Mouse (Mus musculus): ENCODE measurements at regions not wholly inside any gene's neighbourhood (a gene's known extent, or its start where the extent isn't known, plus 50 kb on each side); places are given as distances from the start of the nearest gene placed in this dataset.

DNA sequence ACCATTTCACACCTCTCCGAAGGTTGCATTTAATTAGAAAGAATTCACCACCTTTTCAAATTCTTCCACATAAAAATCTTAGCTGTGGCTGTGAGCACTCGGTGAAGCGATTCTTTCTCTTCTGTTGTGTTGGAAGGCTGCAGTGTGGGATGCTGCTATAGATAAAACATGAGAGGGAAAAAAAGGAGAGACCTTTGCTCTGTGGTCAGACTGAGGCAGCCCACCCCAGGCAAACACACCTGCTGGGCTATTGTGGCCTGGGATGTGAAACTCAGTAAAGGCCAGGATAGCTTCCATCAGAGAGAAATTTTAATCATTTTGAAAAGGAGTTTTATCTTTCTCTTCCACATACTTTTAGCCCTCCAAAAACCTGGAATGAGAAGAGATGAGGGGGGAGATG lies 625.3 kb upstream of the Akr1e1 start:
- H3K4me3 ChIP-seq (replicated peaks) = no peak overlapping the region
- no peak overlapping the region for H3K27ac ChIP-seq
- no peaks in the 10 kb centered on the region for H3K4me1 ChIP-seq
- ATAC-seq (ENCODE audit: insufficient read depth, low FRiP score, low read depth) = no peak
- no peak overlapping the region for H3K4me2 ChIP-seq
- WGBS = 77% methylated on average over 3 of the region's 3 CpGs
- no peaks in the 10 kb centered on the region for H3K9me3 ChIP-seq
- H3K9ac ChIP-seq = no peak overlapping the region
- H3K36me3 ChIP-seq = no peaks in the 10 kb centered on the region
- H3K27me3 ChIP-seq (replicated peaks) = no peaks in the 10 kb centered on the region

DNA sequence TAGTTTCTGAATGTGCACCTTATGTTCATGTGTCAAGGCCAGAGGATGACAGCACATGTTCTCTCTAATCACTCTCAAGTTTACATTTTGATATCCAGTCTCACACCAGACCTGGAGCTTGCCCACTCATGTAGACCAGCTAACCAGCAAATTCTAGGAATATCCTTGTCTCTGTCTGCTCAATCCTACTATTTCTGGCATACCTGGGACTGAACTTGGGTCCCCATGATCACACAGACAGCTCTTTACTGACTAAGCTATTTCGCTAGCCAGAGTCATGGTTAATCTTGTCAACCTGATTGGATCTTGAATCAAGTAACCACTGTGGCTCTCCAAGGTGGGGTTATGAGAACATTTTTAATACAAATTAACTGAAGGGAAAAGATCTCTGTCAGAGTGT lies 625.9 kb upstream of the Klf6 start:
- H3K36me3 ChIP-seq = no peaks in the 10 kb centered on the region
- no peaks in the 10 kb centered on the region for H3K27me3 ChIP-seq (replicated peaks)
- 98% methylated on average over 1 of the region's 1 CpGs for WGBS
- ATAC-seq (ENCODE audit: insufficient read depth, low FRiP score, low read depth) = no peak
- H3K9ac ChIP-seq = no peak overlapping the region
- H3K4me1 ChIP-seq = no peaks in the 10 kb centered on the region
- no peaks in the 10 kb centered on the region for H3K9me3 ChIP-seq
- H3K4me2 ChIP-seq = no peak overlapping the region
- no peak overlapping the region for H3K4me3 ChIP-seq (replicated peaks)
- no peak overlapping the region for H3K27ac ChIP-seq

DNA sequence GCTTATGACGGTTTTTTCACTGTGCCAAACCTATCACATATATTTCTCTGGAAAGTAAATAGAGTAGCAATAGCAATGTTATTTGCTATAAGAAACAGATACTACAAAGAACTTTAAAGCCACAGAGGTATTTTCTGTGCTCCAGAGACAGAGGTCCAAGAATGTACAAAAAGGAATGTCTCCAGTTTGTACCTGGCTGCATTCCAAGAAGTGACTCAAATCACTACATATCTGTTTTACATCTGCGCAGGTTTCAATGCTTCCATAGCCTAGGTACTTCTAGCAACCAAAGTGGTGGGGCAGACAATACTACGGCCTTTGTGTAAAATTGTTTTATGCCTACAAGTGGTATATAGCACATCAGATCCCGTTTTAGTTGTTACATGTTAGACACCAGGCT lies 620.7 kb upstream of the Klf6 start:
- H3K27me3 ChIP-seq (replicated peaks) = no peaks in the 10 kb centered on the region
- ATAC-seq (ENCODE audit: insufficient read depth, low FRiP score, low read depth) = no peak
- no peaks in the 10 kb centered on the region for H3K36me3 ChIP-seq
- H3K9me3 ChIP-seq = no peaks in the 10 kb centered on the region
- H3K4me3 ChIP-seq (replicated peaks) = no peak overlapping the region
- 56% methylated on average over 4 of the region's 4 CpGs for WGBS
- no peak overlapping the region for H3K27ac ChIP-seq
- H3K4me1 ChIP-seq = no peaks in the 10 kb centered on the region
- no peak overlapping the region for H3K9ac ChIP-seq
- no peak overlapping the region for H3K4me2 ChIP-seq

DNA sequence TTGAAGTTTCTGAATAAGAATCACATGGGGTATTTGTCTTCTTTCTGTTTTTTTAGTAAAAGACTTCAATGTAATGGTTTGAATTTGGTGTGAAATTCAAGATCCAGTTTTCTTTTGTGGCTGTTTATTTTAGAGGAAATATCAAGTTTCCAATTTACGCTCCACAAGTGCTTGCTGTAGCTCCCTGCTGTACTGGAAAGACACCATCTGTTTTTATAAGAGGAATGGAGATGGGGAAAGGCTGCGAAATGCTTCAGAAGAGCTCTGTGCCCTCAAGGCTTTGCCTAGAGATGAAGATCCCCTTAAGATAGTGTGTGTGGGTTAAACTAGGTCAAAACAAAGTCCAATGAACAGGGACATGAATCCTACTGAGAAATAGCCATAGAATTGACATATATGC lies 618.5 kb upstream of the Klf6 start:
- no peaks in the 10 kb centered on the region for H3K9me3 ChIP-seq
- no peak overlapping the region for H3K9ac ChIP-seq
- H3K4me3 ChIP-seq (replicated peaks) = no peak overlapping the region
- H3K4me2 ChIP-seq = no peak overlapping the region
- H3K27ac ChIP-seq = no peak overlapping the region
- H3K4me1 ChIP-seq = no peaks in the 10 kb centered on the region
- 43% methylated on average over 2 of the region's 2 CpGs for WGBS
- H3K27me3 ChIP-seq (replicated peaks) = no peaks in the 10 kb centered on the region
- no peaks in the 10 kb centered on the region for H3K36me3 ChIP-seq
- ATAC-seq (ENCODE audit: insufficient read depth, low FRiP score, low read depth) = no peak

DNA sequence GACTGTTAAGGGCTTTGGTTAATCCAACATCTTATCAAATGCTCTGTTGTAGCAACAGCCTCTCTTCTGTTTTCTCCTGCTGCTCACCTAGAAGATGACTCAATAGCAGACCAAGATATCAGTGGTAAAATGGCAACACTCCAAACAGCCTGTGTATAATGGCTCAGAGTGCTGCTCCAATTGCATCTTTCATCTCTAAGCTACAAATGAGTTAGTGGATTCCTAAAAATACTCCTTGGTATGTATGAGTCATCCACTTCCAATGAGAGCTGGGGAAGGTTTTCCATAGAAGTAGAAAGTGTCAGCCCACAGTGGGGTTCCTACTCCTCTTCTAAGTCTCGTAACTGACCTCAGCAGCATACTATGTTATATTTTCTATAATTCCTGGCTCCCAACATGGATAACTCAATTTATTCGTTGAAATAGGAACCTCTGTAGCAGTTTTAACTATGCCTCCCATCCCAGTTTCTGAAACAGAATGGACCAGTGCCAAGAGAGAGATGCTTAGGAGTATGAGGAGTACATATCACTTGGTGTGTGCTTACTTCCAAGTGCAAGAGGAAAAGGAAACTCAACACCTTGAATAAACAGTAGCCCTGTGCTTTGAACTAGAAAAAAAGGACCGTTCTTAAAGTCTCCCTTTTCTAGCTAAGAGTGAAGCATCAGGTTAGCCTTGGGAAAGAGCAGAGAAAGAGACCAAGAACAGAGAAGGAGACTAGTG lies 612.5 kb upstream of the Klf6 start:
- H3K4me2 ChIP-seq = no peak overlapping the region
- WGBS = 46% methylated on average over 3 of the region's 3 CpGs
- no peak overlapping the region for H3K27ac ChIP-seq
- H3K9ac ChIP-seq = no peak overlapping the region
- no peaks in the 10 kb centered on the region for H3K27me3 ChIP-seq (replicated peaks)
- H3K36me3 ChIP-seq = no peaks in the 10 kb centered on the region
- ATAC-seq (ENCODE audit: insufficient read depth, low FRiP score, low read depth) = peak; percentile 47; the same call in 1 of the 2 replicates
- H3K4me1 ChIP-seq = no peaks in the 10 kb centered on the region
- H3K9me3 ChIP-seq = no peaks in the 10 kb centered on the region
- no peak overlapping the region for H3K4me3 ChIP-seq (replicated peaks)

DNA sequence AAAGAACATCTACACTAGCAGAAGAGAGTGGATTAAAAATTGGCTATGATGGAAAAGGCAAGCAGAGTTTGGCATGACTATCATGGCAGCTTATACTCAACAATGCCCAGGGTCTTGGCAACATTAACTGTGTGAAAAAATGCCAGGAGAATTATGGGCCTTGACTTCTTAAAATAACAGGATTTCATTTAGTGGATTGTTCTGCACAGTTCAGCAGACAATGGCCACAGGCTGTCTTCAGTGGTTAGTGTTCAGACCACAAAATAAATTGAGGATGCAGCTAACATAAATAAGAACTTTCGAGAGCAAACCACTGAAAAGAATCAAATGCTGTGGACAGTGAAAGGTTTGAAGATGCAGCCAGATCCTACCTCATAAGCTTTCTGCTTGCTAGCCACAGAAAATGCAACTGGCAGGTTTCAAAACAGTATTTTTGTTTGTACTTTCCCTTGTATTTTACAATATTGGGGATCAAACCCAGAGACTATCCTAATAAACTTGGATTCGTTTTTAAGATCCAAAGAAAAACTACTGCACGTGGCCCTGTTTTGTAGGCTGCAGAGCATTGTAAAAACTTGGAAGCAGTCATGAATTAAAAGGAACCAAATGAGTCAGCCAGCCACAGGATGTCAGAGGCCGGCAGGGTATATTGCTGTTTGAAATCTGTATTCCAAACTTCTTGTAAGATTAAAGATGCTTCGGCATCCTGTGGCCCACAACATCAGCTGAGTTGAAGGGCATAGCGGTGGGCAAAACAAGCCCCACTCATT lies 603.2 kb upstream of the Klf6 start:
- ATAC-seq (ENCODE audit: insufficient read depth, low FRiP score, low read depth) = no peak
- 66% methylated on average over 6 of the region's 6 CpGs for WGBS
- H3K9me3 ChIP-seq = no peaks in the 10 kb centered on the region

DNA sequence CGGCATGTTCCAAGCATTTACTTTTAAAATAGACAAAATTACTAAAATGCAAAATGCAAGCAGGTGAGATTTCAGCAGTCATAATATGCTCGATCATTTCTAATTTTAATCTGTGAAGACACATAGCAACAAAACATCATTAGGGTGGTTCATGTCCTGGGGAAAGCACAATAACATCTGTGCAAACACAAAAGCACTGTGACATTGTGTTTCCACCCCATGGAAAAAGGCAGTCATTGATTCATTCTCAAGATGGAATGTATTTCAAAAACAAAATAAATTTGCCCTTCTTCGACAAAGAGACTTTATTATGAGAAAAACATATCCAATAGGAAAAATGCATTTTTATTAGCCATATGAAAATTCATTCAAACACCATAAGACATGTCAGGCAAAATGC lies 601.5 kb upstream of the Klf6 start:
- 82% methylated on average over 3 of the region's 3 CpGs for WGBS
- Histone ChIP-seq H3K27me3 (replicated peaks) (no peaks in the 10 kb centered on the region), H3K4me2 (no peak overlapping the region), H3K4me3 (replicated peaks) (no peak overlapping the region), H3K27ac (no peak overlapping the region), H3K9ac (no peak overlapping the region), H3K4me1 (no peaks in the 10 kb centered on the region), H3K36me3 (no peaks in the 10 kb centered on the region), H3K9me3 (no peaks in the 10 kb centered on the region)
- ATAC-seq (ENCODE audit: insufficient read depth, low FRiP score, low read depth) = no peak

More for the DNA sequence above, 603.2 kb upstream of the Klf6 start:
- no peak overlapping the region for H3K27ac ChIP-seq
- no peak overlapping the region for H3K9ac ChIP-seq
- no peaks in the 10 kb centered on the region for H3K27me3 ChIP-seq (replicated peaks)
- no peaks in the 10 kb centered on the region for H3K36me3 ChIP-seq
- H3K4me1 ChIP-seq = no peaks in the 10 kb centered on the region
- H3K4me3 ChIP-seq (replicated peaks) = no peak overlapping the region
- no peak overlapping the region for H3K4me2 ChIP-seq

DNA sequence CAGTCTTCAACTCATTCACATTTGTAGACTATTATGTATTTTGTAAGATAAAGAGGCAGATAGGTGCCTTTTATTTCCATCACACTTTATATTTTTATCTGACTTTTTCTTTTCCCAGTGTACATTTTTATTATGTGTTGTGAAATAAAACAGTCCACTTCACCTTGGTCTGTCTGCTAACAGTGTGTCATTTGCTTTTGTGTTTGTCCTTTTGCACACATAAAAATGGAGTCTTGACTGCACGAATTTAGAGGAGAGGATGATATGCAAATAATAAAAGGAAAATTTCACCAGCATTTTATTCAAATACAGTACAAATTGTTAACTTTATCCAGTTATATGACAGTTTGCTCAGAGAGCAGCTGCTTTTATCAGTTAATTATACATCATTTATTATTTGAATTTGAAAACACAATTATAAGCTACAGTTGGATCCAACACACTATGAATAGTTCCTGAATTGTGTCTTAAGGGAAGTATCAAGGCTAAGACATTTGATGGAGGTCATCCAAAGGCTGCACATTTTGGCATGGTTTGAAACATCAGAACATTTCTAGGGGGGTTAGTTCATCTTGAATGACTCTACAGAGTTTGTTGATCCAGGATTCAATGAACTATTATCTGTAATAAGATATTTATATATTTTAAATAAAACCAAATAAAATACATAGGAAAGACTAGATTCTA lies 588.6 kb upstream of the Klf6 start:
- Histone ChIP-seq H3K4me1 (no peaks in the 10 kb centered on the region), H3K4me2 (no peak overlapping the region), H3K27ac (no peak overlapping the region), H3K9me3 (no peaks in the 10 kb centered on the region), H3K4me3 (replicated peaks) (no peak overlapping the region), H3K9ac (no peak overlapping the region), H3K36me3 (no peaks in the 10 kb centered on the region), H3K27me3 (replicated peaks) (no peaks in the 10 kb centered on the region)
- WGBS = 49% methylated on average over 1 of the region's 1 CpGs
- no peak for ATAC-seq (ENCODE audit: insufficient read depth, low FRiP score, low read depth)

DNA sequence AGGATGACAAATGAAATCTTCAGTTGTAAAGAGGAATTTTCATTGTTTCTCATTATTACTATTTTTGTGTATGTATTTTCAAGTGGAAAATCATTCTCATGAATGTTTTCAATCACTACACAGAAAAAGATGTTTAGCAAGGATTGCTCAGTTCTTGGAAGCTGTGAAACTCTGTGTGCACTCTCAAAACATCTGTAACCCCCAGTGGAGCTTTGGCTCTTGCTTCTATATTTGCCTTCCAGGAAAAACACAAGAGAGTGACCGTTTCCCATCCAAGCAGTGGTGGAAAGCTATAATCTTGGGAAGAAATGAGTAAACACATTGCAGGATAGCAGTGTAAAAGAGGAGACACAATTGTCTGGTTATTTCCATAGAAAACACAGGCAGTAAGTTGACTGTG lies 584.7 kb upstream of the Klf6 start:
- no peak for ATAC-seq (ENCODE audit: insufficient read depth, low FRiP score, low read depth)
- Histone ChIP-seq H3K9ac (no peak overlapping the region), H3K9me3 (no peaks in the 10 kb centered on the region), H3K27me3 (replicated peaks) (no peaks in the 10 kb centered on the region), H3K36me3 (no peaks in the 10 kb centered on the region), H3K4me2 (no peak overlapping the region), H3K4me1 (no peaks in the 10 kb centered on the region), H3K27ac (no peak overlapping the region), H3K4me3 (replicated peaks) (no peak overlapping the region)
- 65% methylated on average over 1 of the region's 1 CpGs for WGBS

DNA sequence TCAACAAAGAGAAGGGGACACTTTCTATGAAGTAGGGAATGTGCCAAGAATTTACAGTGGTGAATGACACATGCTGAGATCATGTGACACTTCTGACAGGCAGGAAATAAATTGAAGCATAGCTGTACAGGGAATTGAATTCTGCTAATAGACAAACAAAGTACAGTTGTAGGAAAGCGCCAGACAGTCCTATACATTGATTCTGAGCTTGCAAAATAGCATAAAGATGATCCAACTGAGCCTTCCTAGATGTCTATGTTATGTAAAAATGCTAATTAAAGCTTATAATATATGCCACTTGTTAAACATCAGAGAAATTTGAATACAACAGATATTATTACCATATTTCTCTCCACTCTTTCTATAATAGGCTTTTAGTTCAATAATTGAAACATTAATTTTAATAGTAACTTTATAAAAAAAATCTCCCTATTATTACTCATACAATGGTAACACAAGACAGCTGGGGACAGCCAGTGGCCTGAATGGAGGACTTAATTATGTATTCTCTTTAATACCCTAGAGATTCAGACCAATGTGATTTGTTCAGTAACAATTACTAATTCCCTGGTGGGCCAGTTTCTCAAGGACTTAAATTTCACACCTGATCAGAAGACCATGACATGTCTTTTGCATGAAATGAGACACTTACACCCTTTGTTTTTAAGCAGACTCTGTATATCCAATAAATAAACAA lies 571.4 kb upstream of the Klf6 start:
- ATAC-seq (ENCODE audit: insufficient read depth, low FRiP score, low read depth) = no peak
- Histone ChIP-seq H3K4me1 (no peaks in the 10 kb centered on the region), H3K4me2 (no peak overlapping the region), H3K36me3 (no peaks in the 10 kb centered on the region), H3K9ac (no peak overlapping the region), H3K9me3 (no peaks in the 10 kb centered on the region), H3K4me3 (replicated peaks) (no peak overlapping the region), H3K27ac (no peak overlapping the region), H3K27me3 (replicated peaks) (no peaks in the 10 kb centered on the region)
- 79% methylated on average over 1 of the region's 1 CpGs for WGBS

DNA sequence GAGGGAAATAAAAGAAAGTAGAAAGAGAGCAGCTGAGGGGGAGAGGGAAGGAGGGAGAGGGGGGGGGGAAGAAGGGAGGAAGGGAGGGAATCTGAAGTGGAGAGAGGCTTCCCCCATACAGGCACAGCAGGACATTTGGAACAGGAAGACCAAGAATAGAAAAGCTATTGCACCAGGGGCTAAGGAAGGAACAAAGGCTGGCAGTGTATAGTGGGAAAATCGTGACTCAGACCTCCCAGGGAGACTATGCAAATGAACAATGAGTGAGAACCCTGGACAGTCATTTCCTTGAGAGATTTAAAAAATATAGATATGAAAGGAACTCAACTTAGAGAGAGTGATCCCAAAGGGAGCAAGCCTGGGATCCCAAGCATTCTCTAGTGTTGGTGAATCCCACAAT lies 559.1 kb upstream of the Klf6 start:
- 45% methylated on average over 1 of the region's 1 CpGs for WGBS
- Histone ChIP-seq H3K4me2 (no peak overlapping the region), H3K36me3 (no peaks in the 10 kb centered on the region), H3K9ac (no peak overlapping the region), H3K4me3 (replicated peaks) (no peak overlapping the region), H3K9me3 (no peaks in the 10 kb centered on the region), H3K27ac (no peak overlapping the region), H3K4me1 (no peaks in the 10 kb centered on the region), H3K27me3 (replicated peaks) (no peaks in the 10 kb centered on the region)
- ATAC-seq (ENCODE audit: insufficient read depth, low FRiP score, low read depth) = no peak

DNA sequence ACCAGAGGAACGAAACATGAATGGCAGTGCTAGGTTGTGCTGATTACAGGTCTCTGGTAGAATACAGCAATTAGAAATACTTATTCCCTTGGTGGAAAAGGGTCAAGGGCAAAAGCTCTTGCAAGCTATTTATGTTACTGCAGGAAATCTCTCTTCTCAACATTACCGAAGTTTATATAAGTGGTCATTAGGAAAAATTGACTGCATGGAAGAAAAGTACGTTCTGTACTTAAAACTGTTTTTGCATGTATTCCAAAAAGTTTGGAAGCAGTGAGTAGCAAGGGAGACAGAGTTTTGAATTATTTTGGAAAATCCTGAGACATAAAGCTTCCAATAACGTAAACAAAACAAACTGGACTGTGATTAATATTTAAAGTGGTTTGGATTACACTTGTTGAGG lies 554.6 kb upstream of the Klf6 start:
- Histone ChIP-seq H3K4me3 (replicated peaks) (no peak overlapping the region), H3K9ac (no peak overlapping the region), H3K27me3 (replicated peaks) (no peaks in the 10 kb centered on the region), H3K4me1 (no peaks in the 10 kb centered on the region), H3K36me3 (no peaks in the 10 kb centered on the region), H3K4me2 (no peak overlapping the region), H3K9me3 (no peaks in the 10 kb centered on the region), H3K27ac (peak overlapping the region; percentile 74; the same call in 1 of the 2 replicates)
- ATAC-seq (ENCODE audit: insufficient read depth, low FRiP score, low read depth) = no peak
- WGBS = 36% methylated on average over 4 of the region's 4 CpGs
